Mouse (Mus musculus) intestine, postnatal 0 days (tissue): Measurements from ENCODE around the gene Arx. TPM values are rescaled to one million over a fixed set of nuclear protein-coding genes. Genes with fewer than 3 reads are reported as not detected.
A peak's percentile ranks its signal among the peaks of the same experiment; 100 is the strongest.

Source experiments
- ATAC-seq: fragments of 200-750 bp; cut with Nextera tagmentation; 2 replicates; pipeline ENCODE4 v1.8.0; 2017; ENCODE audit warnings: mild to moderate bottlenecking, moderate TSS enrichment, moderate library complexity
- H3K27ac ChIP-seq: fragments of 300-500 bp; sonication (generic); 2 replicates; pipeline ENCODE4 v1.5.1; 2014; ENCODE audit warnings: mild to moderate bottlenecking, low read depth, low read length, moderate library complexity
- H3K27me3 ChIP-seq: fragments of 300-500 bp; sonication (generic); replicated peaks from 2 replicates; pipeline ENCODE4 v1.6.1; 2014; ENCODE audit warnings: low read length, mixed read lengths; ENCODE audit not compliant: control insufficient read depth, insufficient read depth
- H3K36me3 ChIP-seq: fragments of 300-500 bp; sonication (generic); 2 replicates; pipeline ENCODE4 v1.6.1; 2014; ENCODE audit warnings: mild to moderate bottlenecking, moderate library complexity; ENCODE audit not compliant: control insufficient read depth, insufficient read depth
- H3K4me1 ChIP-seq: fragments of 300-500 bp; sonication (generic); replicated peaks from 2 replicates; pipeline ENCODE4 v1.6.1; 2014; ENCODE audit warnings: antibody characterized with exemption, low read length, mixed read lengths; ENCODE audit not compliant: control insufficient read depth, insufficient read depth
- H3K4me2 ChIP-seq: fragments of 300-500 bp; sonication (generic); replicated peaks from 2 replicates; pipeline ENCODE4 v1.6.1; 2014; ENCODE audit warnings: low read depth, mild to moderate bottlenecking, moderate library complexity
- H3K4me3 ChIP-seq: fragments of 300-500 bp; sonication (generic); 2 replicates; pipeline ENCODE4 v1.5.1; 2014; ENCODE audit warnings: low read depth, low read length
- H3K9ac ChIP-seq: fragments of 300-500 bp; sonication (generic); 2 replicates; pipeline ENCODE4 v1.6.1; 2014; ENCODE audit warnings: mild to moderate bottlenecking, low read depth, low read length
- H3K9me3 ChIP-seq: fragments of 300-500 bp; sonication (generic); 2 replicates; pipeline ENCODE4 v1.6.1; 2016; ENCODE audit warnings: mixed run types; ENCODE audit not compliant: control insufficient read depth
- CTCF ChIP-seq: sonication (generic); IDR thresholded peaks from 2 replicates; pipeline ENCODE4 v1.5.1; 2016; ENCODE audit warnings: low read depth, mild to moderate bottlenecking, control low read depth, antibody characterized with exemption, moderate library complexity
- WGBS: fragments of 180-500 bp; shearing (Covaris S2); extraction: QIAGEN DNeasy Blood & Tissue Kit; methylation state at CpG from one replicate; pipeline ENCODE4 v1.1.7; 2014; 5-methylcytosine and 5-hydroxymethylcytosine counted together
- polyA plus RNA-seq: library from polyadenylated mRNA; unstranded; fragments of >200 nt; fragmentation: Nextera tagmentation; extraction: Ambion mirVana; gene quantifications from 2 replicates; pipeline ENCODE4 v1.2.1, GENCODE M21; 2015

The Arx gene
- polyA plus RNA-seq, 1 experiment from 2014 or later, result 0.14 TPM

DNA sequence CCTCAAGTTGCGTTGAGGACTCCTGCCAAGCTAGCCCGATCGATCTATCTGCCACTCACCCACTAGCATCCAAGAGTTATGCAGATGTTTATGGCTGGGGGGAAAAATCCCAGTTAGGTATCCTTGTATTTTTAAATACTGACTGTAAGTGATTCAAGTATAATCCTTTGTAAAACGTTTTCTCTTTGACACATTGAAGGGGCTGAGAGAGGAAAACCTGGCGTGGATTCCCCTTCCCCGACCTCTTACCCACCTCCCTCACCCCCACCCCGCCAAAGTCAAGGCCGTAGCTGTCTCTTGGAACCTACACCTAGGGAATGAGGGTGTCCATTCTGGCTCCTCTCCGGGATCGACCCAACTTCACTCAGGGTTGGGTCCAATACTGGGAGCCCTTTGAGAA is 1.2 kb upstream of the Arx start:
- Histone ChIP-seq H3K4me3 (no peak overlapping the region), H3K27ac (no peak overlapping the region), H3K4me2 (no peak overlapping the region), H3K9me3 (0 out of 2 replicates have a peak, but pooled peaks cover 3% of the 10 kb centered on the region), H3K4me1 (no peaks in the 10 kb centered on the region), H3K27me3 (peaks cover 70% of the 10 kb centered on the region), H3K36me3 (no peaks in the 10 kb centered on the region), H3K9ac (no peak overlapping the region)
- ATAC-seq, result no peak
- TF ChIP-seq CTCF, result no peak
- 22% methylated on average over 10 of the region's 10 CpGs for WGBS

DNA sequence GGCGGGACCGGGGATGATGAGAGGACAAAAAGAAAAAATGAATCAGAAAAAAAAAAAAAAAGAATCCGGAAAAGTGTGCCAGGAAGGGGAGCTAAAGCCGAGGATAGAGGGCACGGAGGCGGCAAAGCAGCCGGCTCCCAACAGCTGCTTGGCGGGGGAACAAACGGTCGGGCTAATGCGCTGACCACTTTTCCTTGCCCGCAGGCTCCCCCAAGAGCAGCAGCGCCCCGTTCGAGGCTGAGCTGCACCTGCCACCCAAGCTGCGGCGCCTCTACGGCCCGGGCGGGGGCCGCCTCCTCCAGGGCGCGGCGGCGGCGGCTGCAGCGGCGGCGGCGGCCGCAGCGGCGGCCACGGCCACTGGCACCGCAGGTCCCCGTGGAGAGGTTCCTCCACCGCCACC is 2.1 kb downstream of the Arx start:
- TF ChIP-seq CTCF, result no peak
- H3K4me1 ChIP-seq, result no peaks in the 10 kb centered on the region
- H3K4me3 ChIP-seq, result peak overlapping the region; percentile 34
- 15% methylated on average over 31 of the region's 37 CpGs for WGBS
- no peak for ATAC-seq
- no peak overlapping the region for H3K9ac ChIP-seq
- H3K9me3 ChIP-seq, result 0 out of 2 replicates have a peak, but pooled peaks cover 3% of the 10 kb centered on the region
- H3K27ac ChIP-seq, result no peak overlapping the region
- H3K36me3 ChIP-seq, result no peaks in the 10 kb centered on the region
- peak overlapping the region; percentile 64 for H3K4me2 ChIP-seq
- peaks cover 63% of the 10 kb centered on the region for H3K27me3 ChIP-seq

DNA sequence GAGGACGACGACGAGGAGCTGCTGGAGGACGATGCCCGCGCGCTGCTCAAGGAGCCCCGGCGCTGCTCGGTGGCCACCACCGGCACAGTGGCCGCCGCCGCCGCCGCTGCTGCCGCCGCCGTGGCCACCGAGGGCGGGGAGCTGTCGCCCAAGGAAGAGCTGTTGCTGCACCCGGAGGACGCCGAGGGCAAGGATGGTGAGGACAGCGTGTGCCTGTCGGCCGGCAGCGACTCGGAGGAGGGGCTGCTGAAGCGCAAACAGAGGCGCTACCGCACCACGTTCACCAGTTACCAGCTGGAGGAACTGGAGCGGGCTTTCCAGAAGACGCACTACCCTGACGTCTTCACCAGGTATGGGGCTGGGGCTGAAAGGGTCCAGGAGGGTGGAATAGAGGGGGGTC is 2.8 kb downstream of the Arx start:
- Histone ChIP-seq H3K36me3 (no peaks in the 10 kb centered on the region), H3K9me3 (0 out of 2 replicates have a peak, but pooled peaks cover 3% of the 10 kb centered on the region), H3K27me3 (peaks cover 70% of the 10 kb centered on the region), H3K4me2 (peak overlapping the region; percentile 64), H3K27ac (no peak overlapping the region), H3K4me3 (peak overlapping the region; percentile 34), H3K4me1 (no peaks in the 10 kb centered on the region), H3K9ac (no peak overlapping the region)
- WGBS, result 12% methylated on average over 30 of the region's 37 CpGs
- ATAC-seq, result no peak
- TF ChIP-seq CTCF, result no peak

DNA sequence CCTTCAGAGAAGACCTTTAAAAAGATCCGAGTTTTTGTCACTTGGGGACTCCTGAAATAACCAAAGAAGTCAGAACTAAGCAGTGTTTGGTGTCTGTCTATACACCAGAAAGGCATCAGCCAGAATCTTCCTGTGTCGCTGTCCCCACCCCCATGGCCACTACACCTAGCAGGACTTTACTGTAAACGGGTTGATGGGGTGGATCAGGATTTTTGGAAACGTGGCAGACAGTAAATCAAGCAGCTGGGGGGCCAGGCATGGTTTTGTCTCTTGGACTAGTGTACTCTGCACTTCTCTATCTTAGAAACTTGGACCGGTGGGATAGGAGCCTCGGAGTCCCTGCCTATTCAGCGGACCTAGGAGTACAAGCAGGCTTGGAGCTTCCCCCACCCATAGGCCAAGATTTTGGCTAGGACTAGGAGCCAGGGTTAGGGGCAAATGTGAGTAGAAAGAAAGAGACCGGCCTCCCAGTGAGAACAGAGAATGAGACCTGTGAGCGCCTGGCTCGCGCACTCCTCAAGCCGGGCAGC is 3.7 kb downstream of the Arx start:
- peaks cover 67% of the 10 kb centered on the region for H3K27me3 ChIP-seq
- 0 out of 2 replicates have a peak, but pooled peaks cover 3% of the 10 kb centered on the region for H3K9me3 ChIP-seq
- WGBS, result 14% methylated on average over 12 of the region's 12 CpGs
- TF ChIP-seq CTCF, result no peak
- no peak overlapping the region for H3K4me3 ChIP-seq
- no peaks in the 10 kb centered on the region for H3K36me3 ChIP-seq
- no peak overlapping the region for H3K9ac ChIP-seq
- no peaks in the 10 kb centered on the region for H3K4me1 ChIP-seq
- no peak overlapping the region for H3K27ac ChIP-seq
- ATAC-seq, result no peak; the same call in 1 of the 2 replicates
- no peak overlapping the region for H3K4me2 ChIP-seq

DNA sequence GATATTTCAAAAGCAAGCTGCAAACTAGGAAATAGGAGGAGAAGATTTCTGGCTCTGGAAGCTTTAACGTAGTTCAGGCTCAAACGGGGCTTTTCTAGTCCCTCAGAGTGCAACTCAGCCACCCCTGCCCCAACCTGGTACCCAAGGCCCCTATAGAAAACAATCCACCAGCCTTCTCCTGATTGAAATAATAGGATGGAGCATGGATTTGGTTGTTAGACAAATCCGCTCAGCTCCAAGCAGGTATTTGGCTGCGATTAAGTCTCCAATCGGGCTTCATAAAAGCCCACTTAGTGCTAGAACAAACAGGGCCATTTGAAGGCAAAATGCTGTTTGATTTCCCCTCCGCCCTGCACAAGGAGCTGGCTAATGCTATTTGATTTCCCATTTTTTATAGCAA is 5.8 kb downstream of the Arx start:
- H3K9ac ChIP-seq, result no peak overlapping the region
- no peak overlapping the region for H3K4me3 ChIP-seq
- H3K27ac ChIP-seq, result no peak overlapping the region
- H3K4me1 ChIP-seq, result no peaks in the 10 kb centered on the region
- 13% methylated on average over 6 of the region's 6 CpGs for WGBS
- TF ChIP-seq CTCF, result no peak
- H3K4me2 ChIP-seq, result no peak overlapping the region
- H3K27me3 ChIP-seq, result peaks cover 70% of the 10 kb centered on the region
- H3K9me3 ChIP-seq, result no peaks in the 10 kb centered on the region
- ATAC-seq, result no peak
- H3K36me3 ChIP-seq, result no peaks in the 10 kb centered on the region

DNA sequence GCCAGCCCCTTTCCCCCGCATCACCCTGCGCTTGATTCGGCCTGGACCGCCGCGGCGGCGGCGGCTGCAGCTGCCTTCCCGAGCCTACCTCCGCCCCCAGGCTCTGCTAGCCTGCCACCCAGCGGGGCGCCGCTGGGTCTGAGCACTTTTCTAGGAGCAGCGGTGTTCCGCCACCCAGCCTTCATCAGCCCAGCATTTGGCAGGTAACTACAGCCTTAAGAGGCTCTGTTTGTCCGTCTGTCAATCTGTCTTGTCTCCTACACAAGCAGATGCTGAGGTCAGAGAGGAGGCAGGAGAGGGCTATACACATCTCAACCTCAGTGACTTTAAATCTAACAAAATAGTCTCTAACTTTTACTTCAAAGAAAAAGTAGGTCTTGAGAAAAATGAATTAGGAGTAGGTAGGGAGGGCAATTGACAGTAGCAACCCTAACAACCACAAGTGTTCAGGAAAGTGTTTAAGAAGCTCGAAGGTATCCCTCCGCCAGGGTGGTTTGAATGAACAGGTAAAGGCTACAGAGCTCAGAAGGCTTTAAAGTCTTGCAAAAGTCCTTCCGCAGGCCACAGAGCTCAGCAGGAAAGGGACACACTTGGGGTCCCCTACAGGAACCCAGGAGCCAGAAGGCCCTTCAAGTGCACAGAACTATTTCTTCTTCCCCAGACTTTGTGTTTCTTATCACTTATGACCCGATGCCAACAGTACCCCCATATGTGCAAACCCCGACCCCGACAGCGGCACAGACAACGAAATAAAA is 8.7 kb downstream of the Arx start:
- Histone ChIP-seq H3K36me3 (no peaks in the 10 kb centered on the region), H3K9ac (no peak overlapping the region), H3K27me3 (peaks cover 75% of the 10 kb centered on the region), H3K4me1 (no peaks in the 10 kb centered on the region), H3K27ac (no peak overlapping the region), H3K4me3 (no peak overlapping the region), H3K4me2 (no peak overlapping the region), H3K9me3 (no peaks in the 10 kb centered on the region)
- TF ChIP-seq CTCF, result no peak
- 16% methylated on average over 25 of the region's 25 CpGs for WGBS
- ATAC-seq, result no peak
